14 mouse cellular contexts compared by ENCODE assay signal in the genomic region with DNA sequence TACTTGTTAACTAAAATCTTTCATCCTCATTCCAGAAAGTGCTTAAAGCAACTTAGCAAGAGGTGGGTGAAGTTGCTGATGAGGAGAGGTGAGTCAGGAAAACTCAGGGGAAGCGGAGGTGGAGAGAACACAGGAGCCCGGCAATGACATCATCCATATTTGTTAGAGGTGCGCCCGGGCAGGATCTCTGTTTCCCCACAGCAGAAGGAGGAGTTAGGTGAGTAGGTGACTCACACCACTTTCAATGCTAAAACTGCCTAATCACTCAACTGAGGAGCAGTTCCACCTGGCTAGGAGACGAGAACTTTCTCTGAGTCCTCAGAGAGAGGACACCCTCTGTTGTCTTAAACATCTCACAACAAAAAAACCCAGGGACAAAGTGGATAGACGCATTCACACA. TPM values are rescaled to one million over a fixed set of nuclear protein-coding genes. Genes with fewer than 3 reads are reported as not detected.
A peak's percentile ranks its signal among the peaks of the same experiment; 100 is the strongest.
DNase-seq lines count a peak whose midpoint lies in the region; ATAC-seq and TF ChIP-seq lines count a peak whose summit lies in the region.
"Had no signal": no experiment of that assay in that cellular context is flagged by ENCODE, and none has a peak within 500 bp of the region (broad histone marks: within the 10 kb centered on the region; RNA-seq: fewer than 3 reads in every experiment).

No protein-coding gene starts in this region.

- H3K27me3 ChIP-seq in limb, embryonic 15.5 days = no peaks in the 10 kb centered on the region
- H3K27me3 ChIP-seq in limb, embryonic 10.5 days (ENCODE audit: low read depth, poor library complexity, severe bottlenecking) = no peaks in the 10 kb centered on the region
- H3K27me3 ChIP-seq in intestine, embryonic 15.5 days (replicated peaks) = no peaks in the 10 kb centered on the region
- H3K27me3 ChIP-seq in kidney, adult 2 months (replicated peaks; ENCODE audit: control insufficient read depth, insufficient read depth, low read length) = no peaks in the 10 kb centered on the region
- H3K27me3 ChIP-seq: forebrain, embryonic 15.5 days; kidney, embryonic 15.5 days had no signal

- no peaks in the 10 kb centered on the region for H3K9me3 ChIP-seq in limb, embryonic 15.5 days
- H3K9me3 ChIP-seq in limb, embryonic 10.5 days (replicated peaks) = no peaks in the 10 kb centered on the region
- no peaks in the 10 kb centered on the region for H3K9me3 ChIP-seq in intestine, embryonic 15.5 days
- H3K9me3 ChIP-seq: forebrain, embryonic 15.5 days; kidney, embryonic 15.5 days had no signal

- H3K4me1 ChIP-seq in limb, embryonic 15.5 days = peaks cover 44% of the 10 kb centered on the region
- peaks cover 28% of the 10 kb centered on the region for H3K4me1 ChIP-seq in limb, embryonic 10.5 days
- peaks cover 7% of the 10 kb centered on the region for H3K4me1 ChIP-seq in intestine, embryonic 15.5 days (replicated peaks)
- peaks cover 11% of the 10 kb centered on the region; the same call in 1 of the 2 replicates for H3K4me1 ChIP-seq in kidney, adult 2 months (ENCODE audit: control insufficient read depth, insufficient read depth, low read length)

- no peak for DNase-seq in limb, embryonic 10.5 days (ENCODE audit: low spot score)
- DNase-seq in CD4-positive, CD25-positive, alpha-beta regulatory T cell, adult 2 months (ENCODE audit: low read depth, low spot score) = peak; percentile 52
- peak; percentile 66 for DNase-seq in naive thymus-derived CD4-positive, alpha-beta T cell, adult 2 months (ENCODE audit: low read depth)
- DNase-seq in adrenal gland, postnatal 4 days (ENCODE audit: low spot score in 2 of 2) = no peak
- DNase-seq in frontal cortex, postnatal 14 days (ENCODE audit: low spot score in 2 of 2) = no peak
- DNase-seq in kidney, adult 2 months = no peak
- DNase-seq: embryo, embryonic 11 days; layer of hippocampus, postnatal 36 days; liver had no signal

- no peak overlapping the region for H3K4me2 ChIP-seq in limb, embryonic 15.5 days
- H3K4me2 ChIP-seq in intestine, embryonic 15.5 days (replicated peaks) = no peak overlapping the region
- H3K4me2 ChIP-seq: forebrain, embryonic 15.5 days; kidney, embryonic 15.5 days; midbrain, embryonic 11.5 days had no signal

- 53% methylated on average over 6 of the region's 6 CpGs for WGBS in limb, embryonic 15.5 days
- 85% methylated on average over 6 of the region's 6 CpGs for WGBS in limb, embryonic 10.5 days
- 52% methylated on average over 6 of the region's 6 CpGs for WGBS in intestine, embryonic 15.5 days
- 55% methylated on average over 6 of the region's 6 CpGs for WGBS in kidney, adult 2 months

- no peak for TF ChIP-seq POLR2A in kidney, adult 2 months (IDR thresholded peaks at IDR 0.05; ENCODE audit: low read depth, low read length)

- H3K4me3 ChIP-seq in limb, embryonic 15.5 days = no peak overlapping the region
- no peak overlapping the region for H3K4me3 ChIP-seq in limb, embryonic 10.5 days
- H3K4me3 ChIP-seq in intestine, embryonic 15.5 days (replicated peaks) = no peak overlapping the region
- H3K4me3 ChIP-seq in kidney, adult 2 months (ENCODE audit: insufficient read depth, low read depth, low read length) = no peak overlapping the region
- H3K4me3 ChIP-seq: forebrain, embryonic 15.5 days; kidney, embryonic 15.5 days had no signal

- no peak overlapping the region for H3K9ac ChIP-seq in limb, embryonic 15.5 days
- H3K9ac ChIP-seq in intestine, embryonic 15.5 days = no peak overlapping the region
- H3K9ac ChIP-seq: forebrain, embryonic 15.5 days; kidney, embryonic 15.5 days had no signal

- H3K27ac ChIP-seq in limb, embryonic 15.5 days = peak overlapping the region; percentile 38; the same call in 1 of the 2 replicates
- H3K27ac ChIP-seq in limb, embryonic 10.5 days = no peak overlapping the region
- no peak overlapping the region for H3K27ac ChIP-seq in intestine, embryonic 15.5 days
- no peak overlapping the region for H3K27ac ChIP-seq in kidney, adult 2 months (ENCODE audit: insufficient read depth, low read depth, low read length)
- H3K27ac ChIP-seq: forebrain, embryonic 15.5 days; kidney, embryonic 15.5 days had no signal

- no peaks in the 10 kb centered on the region for H3K36me3 ChIP-seq in limb, embryonic 15.5 days
- no peaks in the 10 kb centered on the region for H3K36me3 ChIP-seq in limb, embryonic 10.5 days
- no peaks in the 10 kb centered on the region for H3K36me3 ChIP-seq in intestine, embryonic 15.5 days
- H3K36me3 ChIP-seq in kidney, adult 2 months (ENCODE audit: control insufficient read depth, insufficient read depth, low read length) = no peaks in the 10 kb centered on the region
- H3K36me3 ChIP-seq: forebrain, embryonic 15.5 days; kidney, embryonic 15.5 days had no signal

- TF ChIP-seq CTCF in kidney, adult 2 months (conservative IDR thresholded peaks at IDR 0.05; ENCODE audit: insufficient read depth, insufficient read length, low read depth, low read length) = no peak

- no peak for ATAC-seq in limb, embryonic 15.5 days (ENCODE audit: insufficient number of reproducible peaks, low FRiP score, low TSS enrichment, low read depth)
- ATAC-seq in intestine, embryonic 15.5 days = peak; percentile 83
- ATAC-seq: forebrain, embryonic 15.5 days had no signal

RNA-seq across cellular contexts. Expression of a gene that starts 48.2 kb away (rescaled TPM):
- polyA plus RNA-seq in limb, embryonic 15.5 days (2015; fragmentation: Nextera tagmentation; extraction: Ambion mirVana) = 65.2 and 69.0 TPM in 2 replicates
- polyA plus RNA-seq in limb, embryonic 10.5 days (2016; fragmentation: Nextera tagmentation; extraction: Ambion mirVana) = 9.8 and 14.1 TPM in 2 replicates
- polyA plus RNA-seq in intestine, embryonic 15.5 days (2015; fragmentation: Nextera tagmentation; extraction: Ambion mirVana) = 28.3 and 31.8 TPM in 2 replicates
- 10 to 100 TPM; 71.8 to 72.1 TPM for total RNA-seq in adrenal gland, postnatal 4 days (2021)
- polyA plus RNA-seq in kidney, adult 2 months (2012; rRNA removed) = 45.8 and 46.4 TPM in 2 replicates

Comparison
In these comparisons a context has a peak if more than half of its experiments do, and no peak if none do; other contexts are left out.
1. DNase-seq: peak in CD4-positive, CD25-positive, alpha-beta regulatory T cell, adult 2 months (single experiment) and naive thymus-derived CD4-positive, alpha-beta T cell, adult 2 months (single experiment); none in limb, embryonic 10.5 days (single experiment), adrenal gland, postnatal 4 days (0 of 2), frontal cortex, postnatal 14 days (0 of 2) and kidney, adult 2 months (single experiment).